In the genomic region with DNA sequence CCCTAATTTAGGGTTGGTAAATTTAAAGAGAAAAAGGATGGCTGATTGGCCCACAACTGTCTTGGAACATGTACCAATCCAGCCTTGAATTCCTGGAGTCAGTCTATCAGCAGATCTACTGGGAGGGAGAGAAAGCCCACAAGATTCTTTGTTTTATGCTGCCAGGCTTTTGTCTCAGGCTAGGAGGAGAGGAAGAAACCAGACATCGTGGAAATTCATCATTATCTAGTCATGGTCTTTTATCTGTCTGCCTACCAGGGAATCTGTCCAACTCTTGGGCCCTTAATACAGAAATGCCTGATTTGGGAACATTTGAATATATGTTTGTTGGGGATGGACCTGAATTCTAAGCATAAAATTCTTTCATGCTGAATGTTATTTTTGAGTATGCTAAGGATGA, we compare ENCODE assay signal across 11 mouse cellular contexts. TPM values are rescaled to one million over a fixed set of nuclear protein-coding genes. Genes with fewer than 3 reads are reported as not detected.
A peak's percentile ranks its signal among the peaks of the same experiment; 100 is the strongest.
DNase-seq lines count a peak whose midpoint lies in the region; ATAC-seq and TF ChIP-seq lines count a peak whose summit lies in the region.
"Had no signal": no experiment of that assay in that cellular context is flagged by ENCODE, and none has a peak within 500 bp of the region (broad histone marks: within the 10 kb centered on the region; RNA-seq: fewer than 3 reads in every experiment).

No protein-coding gene starts in this region.

- peak overlapping the region; percentile 72 for H3K4me2 ChIP-seq in heart, embryonic 14.5 days (ENCODE audit: low read length)
- H3K4me2 ChIP-seq in forebrain, embryonic 16.5 days (ENCODE audit: low read length): peak overlapping the region; percentile 63
- H3K4me2 ChIP-seq in midbrain, embryonic 11.5 days: peak overlapping the region; percentile 52; the same call in 1 of the 2 replicates

- 55% methylated on average over 1 of the region's 1 CpGs for WGBS in heart, embryonic 14.5 days
- 90% methylated on average over 1 of the region's 1 CpGs for WGBS in forebrain, embryonic 16.5 days
- WGBS in midbrain, embryonic 11.5 days: 86% methylated on average over 1 of the region's 1 CpGs

- no peak for ATAC-seq in heart, embryonic 14.5 days (ENCODE audit: insufficient number of reproducible peaks, insufficient read depth, low FRiP score, low read depth)
- no peak for ATAC-seq in forebrain, embryonic 16.5 days
- ATAC-seq in midbrain, embryonic 11.5 days (ENCODE audit: low FRiP score): no peak
- ATAC-seq: activated CD4-positive, CD25-positive, alpha-beta regulatory T cell, adult 4 months had no signal

- no peaks in the 10 kb centered on the region for H3K27me3 ChIP-seq in heart, embryonic 14.5 days (ENCODE audit: control insufficient read depth, insufficient read depth, low read length)
- no peaks in the 10 kb centered on the region for H3K27me3 ChIP-seq in forebrain, embryonic 16.5 days (replicated peaks; ENCODE audit: control insufficient read depth, insufficient read depth, low read length)
- no peaks in the 10 kb centered on the region for H3K27me3 ChIP-seq in midbrain, embryonic 11.5 days (ENCODE audit: control insufficient read depth, insufficient read depth, low read length)

- no peaks in the 10 kb centered on the region for H3K9me3 ChIP-seq in heart, embryonic 14.5 days (ENCODE audit: control insufficient read depth, low read length)
- H3K9me3 ChIP-seq in ES-E14 (ENCODE audit: control insufficient read depth, insufficient read depth, low read depth, low read length): no peaks in the 10 kb centered on the region
- H3K9me3 ChIP-seq in forebrain, embryonic 16.5 days (ENCODE audit: control insufficient read depth, low read length): no peaks in the 10 kb centered on the region
- no peaks in the 10 kb centered on the region for H3K9me3 ChIP-seq in midbrain, embryonic 11.5 days (ENCODE audit: control insufficient read depth, low read length)

- in situ Hi-C loops in ES-E14 (cut with MboI; ENCODE audit: low sequenced_read_pairs in 2 of 2, unreplicated experiment in 2 of 2): no loop called here

- intact Hi-C loops in heart, postnatal 25 days (cut with DNase I): no loop called here

- no peak overlapping the region for H3K27ac ChIP-seq in heart, embryonic 14.5 days (replicated peaks in 1 of 2; ENCODE audit: control insufficient read depth in 1 of 2, insufficient read depth in 1 of 2, low read depth in 2 of 2, low read length in 2 of 2)
- no peak overlapping the region; the same call in 1 of the 2 replicates for H3K27ac ChIP-seq in ES-E14 (ENCODE audit: insufficient read depth, low read depth, low read length, poor library complexity, severe bottlenecking)
- no peak overlapping the region; the same call in 1 of the 2 replicates for H3K27ac ChIP-seq in forebrain, embryonic 16.5 days (ENCODE audit: low read length)
- H3K27ac ChIP-seq in midbrain, embryonic 11.5 days (ENCODE audit: low read depth, low read length): no peak overlapping the region

- no peak for DNase-seq in heart, postnatal 25 days (ENCODE audit: low spot score)
- DNase-seq in ES-E14 (ENCODE audit: low read depth, low spot score): no peak
- no peak for DNase-seq in midbrain, embryonic 11.5 days (ENCODE audit: low spot score, missing footprints)
- no peak for DNase-seq in cerebellum, adult 11-12 months
- no peak for DNase-seq in urinary bladder, postnatal 10 days (ENCODE audit: low spot score)
- DNase-seq in B cell, adult 2 months: no peak
- DNase-seq: kidney, postnatal 10 days; right cerebral cortex, postnatal 4 days had no signal

- no peak overlapping the region for H3K9ac ChIP-seq in heart, embryonic 14.5 days (ENCODE audit: low read length)
- peak overlapping the region; percentile 22; the same call in 1 of the 2 replicates for H3K9ac ChIP-seq in ES-E14 (ENCODE audit: insufficient read depth, low read depth, low read length, poor library complexity, severe bottlenecking)
- no peak overlapping the region for H3K9ac ChIP-seq in forebrain, embryonic 16.5 days (replicated peaks; ENCODE audit: low read depth, low read length)
- H3K9ac ChIP-seq in midbrain, embryonic 11.5 days (ENCODE audit: low read length): no peak overlapping the region

- H3K4me3 ChIP-seq in heart, embryonic 14.5 days (ENCODE audit: control insufficient read depth in 1 of 2, insufficient read depth in 1 of 2, low read depth in 1 of 2, low read length in 2 of 2): peak overlapping the region in 1 of 2 experiments; percentile 78; a peak in 1 of 4 replicates
- H3K4me3 ChIP-seq in ES-E14 (ENCODE audit: insufficient read depth in 1 of 2, low read depth in 1 of 2, low read length in 2 of 2, poor library complexity in 1 of 2, severe bottlenecking in 1 of 2): peak overlapping the region; percentile 79 to 88; a peak in 2 of 4 replicates
- H3K4me3 ChIP-seq in forebrain, embryonic 16.5 days (replicated peaks; ENCODE audit: low read length): no peak overlapping the region
- no peak overlapping the region for H3K4me3 ChIP-seq in midbrain, embryonic 11.5 days (ENCODE audit: low read depth, low read length)

- peaks cover 10 to 21% of the 10 kb centered on the region in 2 experiments for H3K4me1 ChIP-seq in heart, embryonic 14.5 days (ENCODE audit: control insufficient read depth in 2 of 2, insufficient read depth in 2 of 2, low read length in 2 of 2)
- peaks cover 3 to 9% of the 10 kb centered on the region in 2 experiments; a peak in 3 of 4 replicates for H3K4me1 ChIP-seq in ES-E14 (ENCODE audit: control insufficient read depth in 2 of 2, insufficient read depth in 2 of 2, low read length in 2 of 2, poor library complexity in 1 of 2)
- H3K4me1 ChIP-seq in forebrain, embryonic 16.5 days (replicated peaks; ENCODE audit: control insufficient read depth, insufficient read depth, low read length): peaks cover 26% of the 10 kb centered on the region
- peaks cover 16% of the 10 kb centered on the region for H3K4me1 ChIP-seq in midbrain, embryonic 11.5 days (ENCODE audit: control insufficient read depth, insufficient read depth, low read length)

- peaks cover 10% of the 10 kb centered on the region for H3K36me3 ChIP-seq in heart, embryonic 14.5 days (ENCODE audit: control insufficient read depth, insufficient read depth, low read length)
- peaks cover 7% of the 10 kb centered on the region for H3K36me3 ChIP-seq in ES-E14 (ENCODE audit: control insufficient read depth, insufficient read depth, low read length, poor library complexity, severe bottlenecking)
- no peaks in the 10 kb centered on the region for H3K36me3 ChIP-seq in forebrain, embryonic 16.5 days (ENCODE audit: control insufficient read depth, insufficient read depth)
- H3K36me3 ChIP-seq in midbrain, embryonic 11.5 days (ENCODE audit: control insufficient read depth, insufficient read depth, low read length): no peaks in the 10 kb centered on the region

TF ChIP-seq in ES-E14, 5 proteins besides CTCF, POLR2A, EP300 and RAD21:
- no peak for TF ChIP-seq ZC3H11A (IDR thresholded peaks at IDR 0.05; ENCODE audit: borderline replicate concordance, low read depth, low read length)
- TF ChIP-seq CHD2 (IDR thresholded peaks at IDR 0.05; ENCODE audit: low read depth, low read length): no peak
- TF ChIP-seq HCFC1 (IDR thresholded peaks at IDR 0.05; ENCODE audit: borderline replicate concordance, insufficient read depth, low read length): no peak
- TF ChIP-seq ZNF384 (IDR thresholded peaks at IDR 0.05; ENCODE audit: low read depth, low read length): no peak
- no peak for TF ChIP-seq MAFK (IDR thresholded peaks at IDR 0.05; ENCODE audit: insufficient read depth, low read depth, low read length)

RNA-seq across cellular contexts. Expression of a gene that starts 1.2 kb away (rescaled TPM):
- 266 and 307 TPM in 2 replicates for polyA plus RNA-seq in heart, embryonic 14.5 days (2014; fragmentation: Nextera tagmentation; extraction: Ambion mirVana)
- 100 to 1,000 TPM; 114 to 121 TPM for total RNA-seq in heart, postnatal 25 days (2021)
- total RNA-seq in ES-E14 (2012; rRNA removed): 137 and 272 TPM in 2 replicates
- polyA plus RNA-seq in forebrain, embryonic 16.5 days (2015; fragmentation: Nextera tagmentation; extraction: Ambion mirVana): 229 and 239 TPM in 2 replicates
- 238 and 253 TPM in 2 replicates for polyA plus RNA-seq in midbrain, embryonic 11.5 days (2014; fragmentation: Nextera tagmentation; extraction: Ambion mirVana)

RNA-seq across cellular contexts. Expression of a gene that starts 5.9 kb away (rescaled TPM):
- polyA plus RNA-seq in heart, embryonic 14.5 days (2014; fragmentation: Nextera tagmentation; extraction: Ambion mirVana): 100 and 115 TPM in 2 replicates
- 10 to 100 TPM; 16.5 to 23.6 TPM for total RNA-seq in heart, postnatal 25 days (2021)
- 29.8 and 67.3 TPM in 2 replicates for total RNA-seq in ES-E14 (2012; rRNA removed)
- 49.4 and 62.3 TPM in 2 replicates for polyA plus RNA-seq in forebrain, embryonic 16.5 days (2015; fragmentation: Nextera tagmentation; extraction: Ambion mirVana)
- polyA plus RNA-seq in midbrain, embryonic 11.5 days (2014; fragmentation: Nextera tagmentation; extraction: Ambion mirVana): 57.4 and 57.5 TPM in 2 replicates

RNA-seq across cellular contexts. Expression of a gene that starts 8.0 kb away (rescaled TPM):
- 10.0 and 10.9 TPM in 2 replicates for polyA plus RNA-seq in heart, embryonic 14.5 days (2014; fragmentation: Nextera tagmentation; extraction: Ambion mirVana)
- 1 to 10 TPM; 7.7 to 7.9 TPM for total RNA-seq in heart, postnatal 25 days (2021)
- 93.1 and 310 TPM in 2 replicates for total RNA-seq in ES-E14 (2012; rRNA removed)
- polyA plus RNA-seq in forebrain, embryonic 16.5 days (2015; fragmentation: Nextera tagmentation; extraction: Ambion mirVana): 3.9 and 4.9 TPM in 2 replicates
- 4.3 and 4.7 TPM in 2 replicates for polyA plus RNA-seq in midbrain, embryonic 11.5 days (2014; fragmentation: Nextera tagmentation; extraction: Ambion mirVana)

RNA-seq across cellular contexts. Expression of a gene that starts 38.4 kb away (rescaled TPM):
- polyA plus RNA-seq in heart, embryonic 14.5 days (2014; fragmentation: Nextera tagmentation; extraction: Ambion mirVana): 40.6 and 47.8 TPM in 2 replicates
- total RNA-seq in heart, postnatal 25 days (2021): 10 to 100 TPM; 53.9 to 59.8 TPM
- total RNA-seq in ES-E14 (2012; rRNA removed): 20.8 and 48.1 TPM in 2 replicates
- polyA plus RNA-seq in forebrain, embryonic 16.5 days (2015; fragmentation: Nextera tagmentation; extraction: Ambion mirVana): 30.8 and 34.3 TPM in 2 replicates
- 15.8 and 19.5 TPM in 2 replicates for polyA plus RNA-seq in midbrain, embryonic 11.5 days (2014; fragmentation: Nextera tagmentation; extraction: Ambion mirVana)

RNA-seq across cellular contexts. Expression of a gene that starts 50.4 kb away (rescaled TPM):
- 1.4 TPM in 2 replicates for polyA plus RNA-seq in heart, embryonic 14.5 days (2014; fragmentation: Nextera tagmentation; extraction: Ambion mirVana)
- not detected for total RNA-seq in heart, postnatal 25 days (2021)
- 0.85 and 1.4 TPM in 2 replicates for total RNA-seq in ES-E14 (2012; rRNA removed)
- 21.0 and 27.7 TPM in 2 replicates for polyA plus RNA-seq in forebrain, embryonic 16.5 days (2015; fragmentation: Nextera tagmentation; extraction: Ambion mirVana)
- polyA plus RNA-seq in midbrain, embryonic 11.5 days (2014; fragmentation: Nextera tagmentation; extraction: Ambion mirVana): 33.6 and 34.4 TPM in 2 replicates

Comparison
In these comparisons a context has a peak if more than half of its experiments do, and no peak if none do; other contexts are left out.
1. H3K4me3 ChIP-seq: peak in ES-E14 (2 of 2); none in forebrain, embryonic 16.5 days (single experiment) and midbrain, embryonic 11.5 days (single experiment).
2. Peak in every context shown above with its lines, with median percentiles within 50 percentile points of each other: H3K4me2 ChIP-seq.